Mouse (Mus musculus) ES-Bruce4 (cell line): Measurements from ENCODE around the gene Lonp2.

Source experiments
- CTCF ChIP-seq: IDR thresholded peaks from one replicate; pipeline ENCODE4 v1.8.1; 2011; ENCODE audit warnings: low read depth, low read length
- EP300 ChIP-seq: IDR thresholded peaks from 2 replicates; pipeline ENCODE4 v1.6.1; 2011; ENCODE audit warnings: low read depth, low read length; ENCODE audit not compliant: insufficient read depth
- POLR2A ChIP-seq: IDR thresholded peaks from one replicate; pipeline ENCODE4 v1.8.1; 2011; ENCODE audit warnings: low read length; ENCODE audit not compliant: insufficient read depth

GRCm38 (mm10) chr8:86702453-86702852 lies 78.6 kb downstream of the Lonp2 start:
- TF ChIP-seq CTCF, result no peak
- TF ChIP-seq POLR2A, result no peak
- TF ChIP-seq EP300, result no peak
